Mouse (Mus musculus): Measurements from ENCODE around the gene Sdk1.

Sdk1 gene

DNA sequence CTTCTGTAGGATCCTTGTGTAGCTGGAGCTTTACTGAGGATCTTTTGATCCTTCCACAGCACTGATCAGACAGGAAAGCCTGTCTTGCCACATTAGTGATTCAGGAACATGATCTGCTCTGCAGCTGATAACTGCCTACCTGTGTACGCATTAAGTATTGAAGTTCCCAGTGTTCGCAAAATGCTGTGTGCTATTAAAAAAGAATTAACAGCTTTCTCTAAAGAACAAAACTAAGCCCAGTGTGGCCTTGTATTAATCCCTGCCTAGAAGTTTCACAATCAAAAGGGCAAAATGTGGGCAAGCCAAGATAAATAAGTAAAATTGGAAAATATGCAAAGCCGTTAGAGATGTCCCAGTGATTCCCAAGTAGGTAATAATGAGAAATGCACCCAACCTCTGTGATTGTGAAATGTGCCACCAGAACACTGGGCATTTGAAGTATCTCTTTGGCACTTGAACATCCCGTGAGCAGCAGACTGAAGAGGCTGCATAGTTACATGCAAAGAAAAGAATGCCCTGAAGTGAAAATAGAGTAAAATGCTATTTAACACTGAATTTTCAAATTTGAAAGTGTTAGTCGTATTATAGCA is 141.1 kb downstream of the Sdk1 start:
- no peak for TF ChIP-seq GATA4 (IDR thresholded peaks at IDR 0.05; ENCODE audit: insufficient replicate concordance, low read length)

DNA sequence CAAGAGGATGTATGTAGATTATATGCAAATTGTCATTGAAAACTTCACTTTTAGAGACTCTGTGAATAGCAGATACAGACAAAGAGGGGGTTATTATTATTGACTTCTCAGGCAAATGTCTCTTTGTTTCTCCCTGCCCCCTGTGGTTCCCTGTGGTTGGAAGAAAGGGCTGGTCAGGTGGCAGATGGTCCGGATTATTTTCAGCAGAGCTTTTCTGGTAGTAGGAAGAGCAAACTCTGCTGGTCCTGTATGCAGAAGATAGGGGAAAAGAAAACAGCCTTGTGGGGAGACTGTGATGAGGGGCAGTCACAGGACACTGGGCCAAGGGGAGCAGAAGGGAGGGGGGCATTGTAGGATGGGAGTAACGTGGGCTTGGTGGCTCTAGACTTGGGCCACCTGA is 147.2 kb downstream of the Sdk1 start:
- no peak for TF ChIP-seq GATA4 (IDR thresholded peaks at IDR 0.05; ENCODE audit: insufficient replicate concordance, low read length)

DNA sequence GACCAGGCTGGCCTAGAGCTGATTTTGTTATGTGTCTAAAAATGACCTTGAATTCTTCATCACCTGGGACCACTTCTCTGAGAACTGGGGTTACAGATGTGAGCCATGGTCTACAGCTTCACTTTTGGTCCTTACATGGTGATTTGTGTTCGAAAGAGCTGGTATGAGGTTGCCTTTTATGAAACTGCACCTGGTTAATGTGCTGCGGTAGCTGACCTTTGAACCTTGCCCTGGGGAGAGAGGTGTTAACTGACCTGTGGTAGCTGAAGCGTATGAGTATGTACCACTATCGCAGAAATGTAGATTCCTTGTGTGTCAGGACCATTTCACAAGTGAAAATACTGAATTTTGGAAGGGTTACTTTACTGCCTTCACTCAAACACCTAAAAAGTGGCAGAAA is 149.3 kb downstream of the Sdk1 start:
- no peak for TF ChIP-seq GATA4 (IDR thresholded peaks at IDR 0.05; ENCODE audit: insufficient replicate concordance, low read length)

GRCm38 (mm10) chr5:141391153-141391552 is 149.9 kb downstream of the Sdk1 start:
- no peak for TF ChIP-seq GATA4 (IDR thresholded peaks at IDR 0.05; ENCODE audit: insufficient replicate concordance, low read length)

GRCm38 (mm10) chr5:141393846-141394245 is 152.6 kb downstream of the Sdk1 start:
- TF ChIP-seq GATA4 (IDR thresholded peaks at IDR 0.05; ENCODE audit: insufficient replicate concordance, low read length), result no peak

- no peak for TF ChIP-seq GATA4 (IDR thresholded peaks at IDR 0.05; ENCODE audit: insufficient replicate concordance, low read length)
Observed at GRCm38 (mm10) chr5:141394586-141394985, 153.3 kb downstream of the Sdk1 start.

- no peak for TF ChIP-seq GATA4 (IDR thresholded peaks at IDR 0.05; ENCODE audit: insufficient replicate concordance, low read length)
Observed at GRCm38 (mm10) chr5:141403741-141404140, 162.5 kb downstream of the Sdk1 start.

- TF ChIP-seq GATA4 (IDR thresholded peaks at IDR 0.05; ENCODE audit: insufficient replicate concordance, low read length), result no peak
Observed at GRCm38 (mm10) chr5:141404651-141405050, 163.4 kb downstream of the Sdk1 start.

- TF ChIP-seq GATA4 (IDR thresholded peaks at IDR 0.05; ENCODE audit: insufficient replicate concordance, low read length), result no peak
Observed at GRCm38 (mm10) chr5:141406926-141407325, 165.6 kb downstream of the Sdk1 start.

GRCm38 (mm10) chr5:141413013-141413412 is 171.7 kb downstream of the Sdk1 start:
- TF ChIP-seq GATA4 (IDR thresholded peaks at IDR 0.05; ENCODE audit: insufficient replicate concordance, low read length), result no peak

DNA sequence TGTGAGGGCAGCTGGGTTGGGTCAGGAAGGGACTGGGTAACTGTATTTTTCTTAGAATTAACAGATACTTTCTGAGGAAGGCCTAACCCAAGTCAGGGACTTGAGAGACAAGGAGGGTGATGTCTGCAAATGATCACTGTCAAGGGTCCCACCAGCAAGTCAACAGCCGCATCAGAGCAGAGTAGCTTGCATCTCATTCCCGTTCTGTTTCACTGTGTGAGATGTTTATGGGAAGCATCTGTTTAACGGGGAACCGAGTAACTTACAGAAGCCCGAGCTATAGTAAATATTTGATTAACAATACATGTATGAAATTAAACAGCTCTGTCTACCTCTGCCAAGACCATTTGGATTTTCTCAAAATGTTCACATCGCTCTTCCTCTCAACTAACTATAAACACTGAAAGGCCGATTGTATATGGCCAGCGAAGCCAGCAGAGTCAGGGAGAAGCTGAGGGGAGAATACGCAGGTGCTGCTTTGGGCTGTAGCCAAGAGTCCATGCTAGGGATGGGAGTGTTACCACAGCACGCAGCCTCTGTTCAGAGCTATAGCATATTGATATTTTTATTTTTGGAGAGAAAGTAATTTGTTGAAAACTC is 174.5 kb downstream of the Sdk1 start:
- no peak for TF ChIP-seq GATA4 (IDR thresholded peaks at IDR 0.05; ENCODE audit: insufficient replicate concordance, low read length)

DNA sequence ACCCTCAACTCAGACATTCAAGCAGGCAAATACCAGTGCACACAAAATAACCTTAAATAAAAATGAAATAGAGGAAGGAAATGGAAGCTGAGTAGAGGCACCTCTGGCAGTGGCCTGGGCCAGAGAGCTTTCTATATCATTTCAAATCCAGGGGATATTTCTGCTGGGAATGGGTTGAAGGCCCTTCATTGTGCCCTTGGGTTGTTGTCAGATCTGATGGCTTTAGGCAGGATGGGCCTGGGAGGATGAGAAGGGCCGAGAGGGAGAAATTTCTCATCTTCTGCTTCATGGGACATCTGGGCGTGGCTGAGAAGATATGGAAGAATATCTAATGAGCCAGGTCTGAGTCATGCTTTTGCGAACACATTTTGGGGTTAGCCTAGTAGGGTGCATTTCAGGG is 186.8 kb downstream of the Sdk1 start:
- TF ChIP-seq GATA4 (IDR thresholded peaks at IDR 0.05; ENCODE audit: insufficient replicate concordance, low read length), result no peak

- no peak for TF ChIP-seq GATA4 (IDR thresholded peaks at IDR 0.05; ENCODE audit: insufficient replicate concordance, low read length)
Observed at GRCm38 (mm10) chr5:141433286-141433685, 192.0 kb downstream of the Sdk1 start.

GRCm38 (mm10) chr5:141447247-141447646 is 206.0 kb downstream of the Sdk1 start:
- TF ChIP-seq GATA4 (IDR thresholded peaks at IDR 0.05; ENCODE audit: insufficient replicate concordance, low read length), result no peak

- no peak for TF ChIP-seq GATA4 (IDR thresholded peaks at IDR 0.05; ENCODE audit: insufficient replicate concordance, low read length)
Observed at GRCm38 (mm10) chr5:141463417-141463816, 222.1 kb downstream of the Sdk1 start.

- no peak for TF ChIP-seq GATA4 (IDR thresholded peaks at IDR 0.05; ENCODE audit: insufficient replicate concordance, low read length)
Observed at GRCm38 (mm10) chr5:141468821-141469220, 227.5 kb downstream of the Sdk1 start.

DNA sequence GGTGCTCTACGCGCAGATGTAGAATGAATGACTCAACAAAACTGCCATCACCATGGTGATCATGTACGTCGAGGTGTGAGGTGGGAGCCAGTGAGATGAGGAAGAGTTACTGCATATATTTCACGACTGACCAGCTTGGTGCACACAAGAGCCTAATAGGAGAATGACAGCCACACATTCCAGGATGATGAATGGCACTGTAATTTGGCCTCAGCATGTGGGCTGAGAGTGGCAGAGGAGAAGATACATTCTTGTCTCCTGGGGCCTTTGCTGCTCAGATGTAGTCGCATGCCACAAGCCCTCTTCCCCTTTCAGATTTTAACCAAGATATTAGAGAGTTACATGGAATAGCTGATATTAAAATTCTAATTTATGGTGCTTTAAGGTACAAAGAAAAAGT is 264.0 kb downstream of the Sdk1 start:
- TF ChIP-seq GATA4 (IDR thresholded peaks at IDR 0.05; ENCODE audit: insufficient replicate concordance, low read length), result no peak

Measured in liver, adult (tissue).